Mouse (Mus musculus) frontal cortex, adult 2 months (tissue): Measurements from ENCODE around the gene Kcnj6. TPM values are rescaled to one million over a fixed set of nuclear protein-coding genes. Genes with fewer than 3 reads are reported as not detected.

Experiments
- DNase-seq, 2 experiments: peaks; one replicate each; pipeline ENCODE4 v3.0.0; 2022; ENCODE audit warnings: low spot score in 1 of 2; ENCODE audit errors: extremely low spot score in 1 of 2
- polyA plus RNA-seq: library from polyadenylated mRNA; depleted of rRNA; stranded (reverse); fragments of >200 nt; gene quantifications from 2 replicates; pipeline ENCODE4 v1.2.3, GENCODE M21; 2012; rRNA removed

Kcnj6 gene
- polyA plus RNA-seq = 17.4 and 17.7 TPM in 2 replicates

GRCm38 (mm10) chr16:94997340-94997849, at the start of gene Kcnj6:
Gene Kcnj6 (minus strand): TSS chr16:94997701.
- peak in 1 of 2 experiments; percentile 88 for DNase-seq

DNA sequence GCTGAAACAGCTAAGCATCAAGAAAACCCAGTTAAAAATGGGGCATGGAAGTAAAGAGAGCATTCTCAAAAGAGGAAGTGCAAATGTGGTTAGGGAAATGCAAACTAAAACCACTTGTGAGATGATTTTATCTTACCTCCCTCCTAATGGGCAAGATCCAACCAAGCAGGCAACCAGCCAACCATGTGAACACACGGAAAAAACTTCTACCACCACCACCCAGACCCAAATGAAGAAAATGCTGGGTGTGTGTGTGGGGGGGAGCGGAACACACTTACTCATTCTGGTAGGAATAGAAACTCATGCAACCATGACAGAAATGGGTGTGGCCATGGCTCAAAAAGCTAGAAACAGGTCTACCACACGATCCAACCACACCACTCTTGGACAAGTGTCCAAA, 12.4 kb upstream of the Kcnj6 start:
- DNase-seq = no peak

GRCm38 (mm10) chr16:95004599-95004998, 7.1 kb upstream of the Kcnj6 start:
- no peak for DNase-seq

DNA sequence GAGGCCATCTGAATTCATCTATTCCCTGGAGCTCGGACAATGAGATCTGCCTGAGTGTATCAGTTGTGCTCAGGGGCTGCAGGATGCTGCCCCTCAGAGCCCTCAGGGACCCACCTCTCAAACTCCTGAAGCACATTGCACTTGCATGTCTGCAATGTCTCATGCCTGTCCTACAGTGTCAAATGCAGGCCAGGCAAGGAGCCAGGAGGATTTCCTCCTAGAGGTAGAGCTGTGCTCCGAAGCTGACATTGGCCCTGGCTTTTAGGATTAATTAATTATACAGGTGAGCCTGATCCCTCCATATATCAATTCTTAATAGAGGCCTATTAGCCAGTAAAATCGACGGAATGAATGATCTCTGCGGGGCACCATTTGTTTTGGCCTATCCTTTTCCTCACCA, 2.0 kb upstream of the Kcnj6 start:
- DNase-seq = no peak

DNA sequence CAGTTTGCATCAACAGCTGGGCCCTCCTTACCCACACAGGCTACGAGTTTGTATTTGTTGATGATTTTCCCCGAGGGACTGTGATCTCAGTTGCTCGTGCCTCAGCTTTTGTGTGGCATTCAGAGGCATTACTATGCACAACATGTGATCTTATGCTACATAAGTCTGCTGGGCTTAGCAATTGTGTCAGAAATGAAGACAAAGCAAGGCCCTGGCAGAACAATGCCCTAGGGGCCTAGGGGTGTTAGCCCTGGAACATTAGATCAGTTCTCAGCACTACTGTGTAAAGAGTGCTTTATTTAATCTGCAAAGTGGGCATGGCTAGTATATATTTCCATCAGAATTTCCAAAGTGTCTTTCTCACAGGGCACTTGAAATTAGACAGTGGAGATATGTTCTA, 1.5 kb upstream of the Kcnj6 start:
- DNase-seq = no peak

DNA sequence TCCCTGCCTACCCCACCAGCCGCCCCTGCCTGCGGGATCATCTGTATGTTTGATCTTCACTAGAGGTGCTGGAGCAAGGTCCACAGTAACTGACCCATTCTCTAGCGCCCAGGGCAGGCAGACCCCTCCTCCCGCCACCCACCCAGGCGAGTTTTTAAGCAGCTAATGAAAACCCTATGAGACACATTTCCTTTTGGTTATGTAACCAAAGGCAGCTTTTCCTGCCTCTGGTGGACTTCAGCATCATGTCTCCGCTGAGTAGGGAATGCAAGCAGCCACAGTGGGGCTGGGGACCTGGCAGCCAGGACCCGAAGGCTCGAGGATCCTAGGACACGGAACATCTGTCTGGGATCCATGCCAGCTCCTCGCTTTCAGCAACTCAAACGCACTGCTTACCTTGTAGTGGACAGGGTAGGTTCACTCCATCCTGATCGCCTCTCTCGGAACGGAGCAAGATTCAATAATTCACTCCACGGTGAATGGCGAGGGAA, 665 bp downstream of the Kcnj6 start:
- DNase-seq = peak in 1 of 2 experiments; percentile 45

DNA sequence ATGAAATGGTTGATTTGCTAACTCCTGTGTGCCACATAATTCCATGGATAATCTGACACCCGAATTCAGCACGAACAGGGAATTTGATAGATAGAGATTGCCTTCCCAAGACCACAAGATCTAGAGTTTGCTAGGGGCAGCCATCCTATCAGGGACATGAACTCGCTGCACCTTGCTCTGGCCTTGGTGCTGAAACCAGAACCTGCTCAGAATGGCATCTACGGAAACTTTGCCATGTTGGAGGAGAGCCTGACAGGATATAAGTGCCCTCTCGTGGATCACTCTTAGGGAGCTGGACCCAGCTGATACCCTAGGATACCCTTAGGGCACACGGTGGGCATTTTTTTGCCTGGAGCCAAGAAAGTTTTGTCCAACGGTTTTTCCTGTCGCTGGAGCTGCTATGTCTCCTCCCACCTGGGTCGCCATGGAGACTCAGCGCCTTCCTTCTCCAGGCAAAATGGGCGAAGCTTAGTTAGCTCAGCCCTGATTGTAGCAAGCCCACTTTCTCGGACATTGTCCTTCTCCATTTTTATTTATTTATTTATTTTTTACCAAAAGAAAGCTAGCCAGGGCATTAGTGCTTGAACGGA, 1.9 kb downstream of the Kcnj6 start:
- peak in 1 of 2 experiments; percentile 61 for DNase-seq

- DNase-seq = no peak
Measured at GRCm38 (mm10) chr16:94994924-94995323, 2.6 kb downstream of the Kcnj6 start.

DNA sequence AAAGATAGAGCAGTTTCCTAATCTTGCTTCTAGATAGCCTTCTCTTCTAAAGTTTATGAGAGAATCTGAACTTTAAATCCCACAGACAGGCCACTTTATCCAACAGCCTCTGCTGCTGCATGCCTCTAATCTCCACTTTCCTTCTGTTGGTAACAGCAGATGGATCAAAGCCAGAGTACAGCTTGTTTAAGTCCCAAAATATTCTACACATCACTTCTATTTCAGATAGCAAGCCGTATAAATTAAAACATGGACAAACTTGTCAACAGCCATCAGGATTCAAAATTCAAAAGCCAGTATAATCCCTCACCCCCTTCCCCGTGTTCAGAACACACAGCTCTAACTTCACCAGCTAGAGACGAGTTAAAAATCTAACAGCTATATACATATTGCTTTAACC, 3.4 kb downstream of the Kcnj6 start:
- DNase-seq = peak in 1 of 2 experiments; percentile 41

- DNase-seq = peak in 1 of 2 experiments; percentile 38
Measured at GRCm38 (mm10) chr16:94990114-94990513, 7.4 kb downstream of the Kcnj6 start.

- DNase-seq = peak in 1 of 2 experiments; percentile 60
Measured at GRCm38 (mm10) chr16:94986731-94987130, 10.8 kb downstream of the Kcnj6 start.

DNA sequence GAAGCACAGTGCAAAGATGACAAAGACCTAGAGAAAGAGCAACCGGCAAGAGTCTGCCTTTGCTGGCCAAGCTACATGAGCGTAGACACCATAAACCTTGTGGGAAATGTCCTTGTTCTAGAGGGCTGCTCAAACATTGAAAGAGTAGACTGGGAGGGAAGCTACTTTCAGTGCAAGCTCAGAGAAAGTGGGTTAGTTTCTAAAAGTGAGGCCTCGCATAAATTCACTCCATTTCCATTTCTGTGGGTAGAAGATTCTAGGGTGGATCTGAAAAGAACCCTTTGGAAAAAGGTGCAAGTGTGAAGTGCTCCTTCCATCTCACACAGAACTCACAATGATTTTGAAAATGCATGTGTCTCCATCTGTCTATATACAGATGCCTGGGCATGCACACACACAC, 13.2 kb downstream of the Kcnj6 start:
- DNase-seq = peak in 1 of 2 experiments; percentile 28

GRCm38 (mm10) chr16:94980374-94980773, 17.1 kb downstream of the Kcnj6 start:
- peak in 1 of 2 experiments; percentile 66 for DNase-seq

DNA sequence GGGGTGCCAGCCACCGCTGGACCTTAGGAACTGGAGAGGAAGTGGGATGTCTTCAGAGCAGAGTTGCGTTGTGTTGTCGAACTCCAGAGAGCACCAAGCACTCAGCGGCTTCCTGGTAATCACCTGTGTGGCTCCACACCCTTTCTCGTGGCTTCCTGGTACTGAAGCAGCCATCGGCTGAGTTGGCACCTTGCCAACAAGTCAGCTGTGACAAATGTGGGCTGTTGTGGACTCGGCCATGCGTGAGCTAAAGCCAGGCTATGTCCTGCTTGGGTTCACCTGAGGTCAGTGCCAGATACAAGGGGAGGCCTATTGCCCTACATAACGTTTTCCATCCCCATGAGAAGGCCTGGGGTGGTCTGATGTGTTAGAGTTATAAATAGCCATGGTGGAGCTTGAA, 18.0 kb downstream of the Kcnj6 start:
- DNase-seq = no peak

- DNase-seq = no peak
Measured at GRCm38 (mm10) chr16:94972080-94972855, 25.2 kb downstream of the Kcnj6 start.

DNA sequence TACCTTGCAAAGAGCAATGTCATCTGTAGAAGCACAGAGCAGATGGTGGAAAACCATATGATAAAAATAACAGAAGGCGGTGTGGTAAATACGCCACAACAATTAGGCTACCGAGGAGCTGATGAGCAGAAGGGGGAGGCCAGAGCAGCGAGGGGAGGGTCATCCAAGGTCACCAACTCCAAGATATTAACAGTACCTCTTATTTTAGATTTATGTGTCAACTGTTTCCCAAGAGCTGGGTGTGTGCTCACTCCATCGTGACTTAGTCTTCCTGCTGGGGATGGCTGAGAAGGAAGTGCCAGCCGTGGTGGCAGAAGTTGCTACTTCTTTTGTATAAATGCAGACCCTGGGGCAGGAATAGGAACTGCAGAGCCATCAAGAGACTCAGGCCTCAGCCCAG, 28.6 kb downstream of the Kcnj6 start:
- no peak for DNase-seq

- no peak for DNase-seq
Measured at GRCm38 (mm10) chr16:94968472-94968871, 29.0 kb downstream of the Kcnj6 start.

- DNase-seq = no peak
Measured at GRCm38 (mm10) chr16:94957156-94957828, 40.2 kb downstream of the Kcnj6 start.

DNA sequence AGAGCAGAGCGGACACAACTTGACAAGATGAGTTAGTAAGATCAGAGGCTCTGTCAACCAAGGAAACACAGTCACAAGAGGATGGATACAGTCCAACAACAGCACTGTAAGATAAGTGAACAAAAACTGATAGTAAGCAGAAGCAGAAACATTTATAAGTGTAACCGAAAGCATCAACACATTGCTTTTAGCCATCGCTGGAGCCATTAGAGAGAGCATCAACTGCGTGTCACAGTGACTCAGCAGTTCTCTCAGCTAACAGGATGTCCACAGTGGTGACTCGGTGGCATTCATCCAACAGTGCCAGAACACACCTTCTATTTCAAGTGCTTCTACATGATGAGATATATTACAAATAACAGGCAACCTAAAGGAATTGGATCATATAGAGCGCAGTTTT, 41.1 kb downstream of the Kcnj6 start:
- no peak for DNase-seq

DNA sequence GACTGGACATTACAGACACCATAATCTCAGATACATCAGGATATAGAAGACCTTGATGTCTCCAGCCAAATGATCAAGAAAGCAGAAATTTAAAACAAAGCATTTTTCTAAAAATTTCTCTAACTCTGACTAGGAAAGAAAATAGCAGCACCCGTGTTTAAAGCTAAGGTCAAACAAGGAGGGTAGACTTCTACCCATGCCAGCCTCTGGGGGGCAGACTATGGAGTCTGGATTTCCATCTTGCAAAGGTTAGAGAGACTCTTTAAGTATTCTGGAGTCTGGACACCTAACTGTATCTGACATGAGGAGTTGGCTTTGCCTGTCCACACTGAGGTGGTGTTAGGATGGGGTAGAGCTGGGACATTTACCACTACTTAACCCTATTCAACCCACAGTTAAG, 44.2 kb downstream of the Kcnj6 start:
- no peak for DNase-seq

DNA sequence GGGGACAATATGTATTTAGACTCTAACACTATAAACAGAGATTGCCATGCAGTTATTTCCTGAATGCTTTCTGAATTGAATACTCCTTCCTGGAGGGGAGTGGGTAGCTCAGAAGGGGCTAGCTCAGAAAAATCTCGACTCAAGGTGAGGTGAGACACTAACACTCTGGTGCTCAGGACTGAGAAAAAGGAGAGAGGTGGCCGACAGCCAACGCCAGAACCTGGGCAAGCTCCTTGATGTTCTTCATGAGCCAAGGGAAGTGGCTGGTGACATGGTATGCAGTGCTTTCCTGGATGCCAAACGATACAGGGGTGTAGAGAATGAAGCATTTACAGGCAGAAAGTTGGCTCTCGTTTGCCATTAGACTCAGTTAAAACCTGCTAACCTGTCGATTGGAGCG, 48.3 kb downstream of the Kcnj6 start:
- DNase-seq = no peak
